Mouse (Mus musculus) myocyte (in vitro differentiated cells): Measurements from ENCODE around the gene Srpx2.

Experiments used
- CEBPB ChIP-seq: IDR thresholded peaks from 2 replicates; pipeline ENCODE4 v1.6.1; 2011; ENCODE audit warnings: mild to moderate bottlenecking, moderate library complexity; ENCODE audit not compliant: poor library complexity, insufficient read depth, severe bottlenecking
- MAX ChIP-seq: IDR thresholded peaks from one replicate; pipeline ENCODE4 v1.6.1; 2011; ENCODE audit warnings: low read depth, mild to moderate bottlenecking, control low read depth
- MYOD1 ChIP-seq, 3 experiments: IDR thresholded peaks; one replicate each; pipeline ENCODE4 v1.6.1; 2011; ENCODE audit warnings: control low read depth in 2 of 3, low read depth in 2 of 3, mild to moderate bottlenecking in 2 of 3, moderate library complexity in 1 of 3; ENCODE audit not compliant: insufficient read length in 2 of 3, control insufficient read depth in 1 of 3
- MYOG ChIP-seq, 3 experiments: IDR thresholded peaks; one replicate each; pipeline ENCODE4 v1.6.1; 2011; ENCODE audit warnings: control low read depth in 2 of 3, low read depth in 2 of 3, mild to moderate bottlenecking in 2 of 3; ENCODE audit not compliant: insufficient read length in 2 of 3, control insufficient read depth in 1 of 3, insufficient read depth in 1 of 3
- POLR2A ChIP-seq: IDR thresholded peaks from one replicate; pipeline ENCODE4 v1.6.1; 2011; ENCODE audit warnings: low read depth, mild to moderate bottlenecking, control low read depth, moderate library complexity; ENCODE audit not compliant: insufficient read length
- SRF ChIP-seq: IDR thresholded peaks from one replicate; pipeline ENCODE4 v1.6.1; 2011; ENCODE audit warnings: low read depth; ENCODE audit not compliant: control insufficient read depth, insufficient read length
- TCF12 ChIP-seq: IDR thresholded peaks from one replicate; pipeline ENCODE4 v1.6.1; 2011; ENCODE audit warnings: mild to moderate bottlenecking, control low read depth; ENCODE audit not compliant: poor library complexity, insufficient read depth, severe bottlenecking

- no peak for TF ChIP-seq TCF12
- TF ChIP-seq MAX, result no peak
- no peak for TF ChIP-seq POLR2A
- no peak for TF ChIP-seq MYOD1 (IDR thresholded peaks at IDR 0.05; ENCODE audit: control insufficient read depth in 1 of 3, insufficient read length in 2 of 3, low read depth in 2 of 3)
- TF ChIP-seq MYOG (IDR thresholded peaks at IDR 0.05; ENCODE audit: control insufficient read depth in 1 of 3, insufficient read depth in 1 of 3, insufficient read length in 2 of 3, low read depth in 2 of 3), result no peak
- no peak for TF ChIP-seq SRF
- no peak for TF ChIP-seq CEBPB
Measured at GRCm38 (mm10) chrX:133926760-133927159, 18.5 kb downstream of the Srpx2 start.
